Comparison of ENCODE assay signal across 8 mouse cellular contexts in the genomic region with DNA sequence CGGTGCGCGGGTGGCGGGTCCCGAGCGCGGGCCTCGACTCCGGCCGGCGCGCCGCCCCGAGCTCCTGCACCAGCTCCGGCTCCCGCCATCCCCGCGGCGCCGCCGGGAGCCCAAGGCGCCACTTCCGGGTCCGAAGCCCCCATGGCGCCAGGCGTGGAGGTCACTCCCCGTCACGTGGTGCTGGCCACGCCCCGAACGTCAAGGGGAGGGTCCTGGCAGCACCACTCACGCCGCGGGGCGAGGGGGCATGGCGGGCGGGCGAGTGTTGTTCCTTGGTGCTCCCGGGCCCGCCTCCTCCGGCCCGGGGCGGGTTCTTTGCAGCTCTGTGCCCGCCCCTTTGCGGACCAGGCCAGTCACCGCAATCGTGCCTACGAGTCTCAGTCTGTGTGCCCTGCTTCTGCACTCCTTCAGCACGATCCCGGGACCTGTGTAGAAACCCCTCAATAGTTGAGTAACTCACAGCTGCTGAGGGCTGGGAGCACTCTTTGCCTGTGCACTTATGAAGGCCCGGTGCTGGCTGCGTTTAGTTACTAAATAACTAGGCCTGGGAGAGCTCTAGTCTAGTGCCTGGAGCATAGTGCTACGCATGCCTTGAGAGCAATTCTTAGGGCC. TPM values are rescaled to one million over a fixed set of nuclear protein-coding genes. Genes with fewer than 3 reads are reported as not detected.
A peak's percentile ranks its signal among the peaks of the same experiment; 100 is the strongest.
DNase-seq lines count a peak whose midpoint lies in the region; ATAC-seq and TF ChIP-seq lines count a peak whose summit lies in the region.

Gene Mtch1, minus strand, starts transcription at position 290 of the 612 bp plus-strand sequence.

- no peaks in the 10 kb centered on the region for H3K27me3 ChIP-seq in forebrain, embryonic 10.5 days (ENCODE audit: poor library complexity, severe bottlenecking)
- no peaks in the 10 kb centered on the region for H3K27me3 ChIP-seq in heart, embryonic 15.5 days
- H3K27me3 ChIP-seq in liver, embryonic 14.5 days (ENCODE audit: control insufficient read depth, insufficient read depth, low read length) = no peaks in the 10 kb centered on the region
- H3K27me3 ChIP-seq in neural tube, embryonic 11.5 days (ENCODE audit: control insufficient read depth, insufficient read depth, low read length) = no peaks in the 10 kb centered on the region
- no peaks in the 10 kb centered on the region for H3K27me3 ChIP-seq in stomach, postnatal 0 days (ENCODE audit: control insufficient read depth, insufficient read depth, low read length)

- WGBS in forebrain, embryonic 10.5 days = under 1% methylated on average over 53 of the region's 53 CpGs
- under 1% methylated on average over 40 of the region's 53 CpGs for WGBS in heart, embryonic 15.5 days
- 1% methylated on average over 53 of the region's 53 CpGs for WGBS in liver, embryonic 14.5 days (ENCODE audit: insufficient replicate concordance)
- WGBS in neural tube, embryonic 11.5 days = under 1% methylated on average over 39 of the region's 53 CpGs
- WGBS in stomach, postnatal 0 days = 2% methylated on average over 40 of the region's 53 CpGs

- peak within 1 kb of the TSS; percentile 96 for H3K27ac ChIP-seq in forebrain, embryonic 10.5 days
- peak within 1 kb of the TSS; percentile 91 for H3K27ac ChIP-seq in heart, embryonic 15.5 days
- H3K27ac ChIP-seq in liver, embryonic 14.5 days = peak within 1 kb of the TSS; percentile 45
- H3K27ac ChIP-seq in neural tube, embryonic 11.5 days (ENCODE audit: low read depth, low read length) = peak within 1 kb of the TSS; percentile 79
- H3K27ac ChIP-seq in stomach, postnatal 0 days (replicated peaks) = peak within 1 kb of the TSS; percentile 95

- DNase-seq in c-Kit-negative CD71-positive TER-119-positive erythroid progenitor cells, embryonic 14.5 days (ENCODE audit: low read depth, low spot score) = peak; percentile 91
- DNase-seq in forebrain, embryonic 10.5 days (ENCODE audit: extremely low spot score, low spot score) = peak; percentile 98
- DNase-seq in kidney, postnatal 25 days = peak; percentile 99
- peak; percentile 95 to 96 (median 95) for DNase-seq in liver, embryonic 14.5 days (ENCODE audit: low read depth in 3 of 3, low spot score in 3 of 3)
- DNase-seq in neural tube, embryonic 11.5 days (ENCODE audit: low spot score) = peak; percentile 100
- peak; percentile 100 for DNase-seq in stomach, postnatal 0 days (ENCODE audit: low spot score)

- H3K36me3 ChIP-seq in forebrain, embryonic 10.5 days (replicated peaks) = peaks cover 27% of the 10 kb centered on the region
- no peaks in the 10 kb centered on the region; the same call in 1 of the 2 replicates for H3K36me3 ChIP-seq in heart, embryonic 15.5 days
- H3K36me3 ChIP-seq in liver, embryonic 14.5 days (replicated peaks; ENCODE audit: control insufficient read depth, insufficient read depth, low read depth) = no peaks in the 10 kb centered on the region
- no peaks in the 10 kb centered on the region for H3K36me3 ChIP-seq in neural tube, embryonic 11.5 days (ENCODE audit: control insufficient read depth, insufficient read depth, low read length)
- H3K36me3 ChIP-seq in stomach, postnatal 0 days (ENCODE audit: control insufficient read depth, insufficient read depth, low read length) = no peaks in the 10 kb centered on the region

- peak within 1 kb of the TSS; percentile 90 for H3K9ac ChIP-seq in heart, embryonic 15.5 days
- H3K9ac ChIP-seq in liver, embryonic 14.5 days (replicated peaks) = peak within 1 kb of the TSS; percentile 79
- peak within 1 kb of the TSS; percentile 75 for H3K9ac ChIP-seq in neural tube, embryonic 11.5 days (ENCODE audit: low read length)
- peak within 1 kb of the TSS; percentile 93 for H3K9ac ChIP-seq in stomach, postnatal 0 days (ENCODE audit: low read length)

- peak within 1 kb of the TSS; percentile 81 for H3K4me2 ChIP-seq in heart, embryonic 15.5 days
- peak within 1 kb of the TSS; percentile 95 for H3K4me2 ChIP-seq in liver, embryonic 14.5 days (ENCODE audit: low read depth)
- peak within 1 kb of the TSS; percentile 80 for H3K4me2 ChIP-seq in neural tube, embryonic 11.5 days (ENCODE audit: low read depth)
- H3K4me2 ChIP-seq in stomach, postnatal 0 days (replicated peaks; ENCODE audit: low read depth) = peak within 1 kb of the TSS; percentile 68

- ATAC-seq in CD4-positive, CD25-positive, alpha-beta regulatory T cell, adult 4 months = peak; percentile 93
- peak; percentile 97 for ATAC-seq in heart, embryonic 15.5 days (replicated peaks; ENCODE audit: insufficient number of reproducible peaks, insufficient read depth, low FRiP score, low read depth)
- peak; percentile 98 for ATAC-seq in liver, embryonic 14.5 days (ENCODE audit: insufficient read depth)
- peak; percentile 93 for ATAC-seq in neural tube, embryonic 11.5 days (ENCODE audit: insufficient read depth, low FRiP score, low TSS enrichment)
- ATAC-seq in stomach, postnatal 0 days (ENCODE audit: low FRiP score, low TSS enrichment) = peak; percentile 97

- peaks cover 36% of the 10 kb centered on the region for H3K4me1 ChIP-seq in forebrain, embryonic 10.5 days
- H3K4me1 ChIP-seq in heart, embryonic 15.5 days (replicated peaks) = peaks cover 24% of the 10 kb centered on the region
- H3K4me1 ChIP-seq in liver, embryonic 14.5 days (replicated peaks; ENCODE audit: control insufficient read depth in 2 of 2, insufficient read depth in 2 of 2, low read length in 1 of 2) = peaks cover 13 to 20% of the 10 kb centered on the region in 2 experiments
- H3K4me1 ChIP-seq in neural tube, embryonic 11.5 days (ENCODE audit: control insufficient read depth, insufficient read depth, low read length) = peaks cover 8% of the 10 kb centered on the region
- no peaks in the 10 kb centered on the region; the same call in 1 of the 2 replicates for H3K4me1 ChIP-seq in stomach, postnatal 0 days (replicated peaks; ENCODE audit: control insufficient read depth, insufficient read depth)

- peak within 1 kb of the TSS; percentile 96 for H3K4me3 ChIP-seq in forebrain, embryonic 10.5 days
- H3K4me3 ChIP-seq in heart, embryonic 15.5 days = peak within 1 kb of the TSS; percentile 92
- peak within 1 kb of the TSS; percentile 71 to 100 for H3K4me3 ChIP-seq in liver, embryonic 14.5 days (ENCODE audit: insufficient read depth in 1 of 2, low read depth in 2 of 2, low read length in 2 of 2)
- peak within 1 kb of the TSS; percentile 76 for H3K4me3 ChIP-seq in neural tube, embryonic 11.5 days (ENCODE audit: low read depth, low read length)
- peak within 1 kb of the TSS; percentile 93 for H3K4me3 ChIP-seq in stomach, postnatal 0 days (ENCODE audit: low read depth, low read length)

- no peaks in the 10 kb centered on the region for H3K9me3 ChIP-seq in forebrain, embryonic 10.5 days
- H3K9me3 ChIP-seq in heart, embryonic 15.5 days (replicated peaks) = no peaks in the 10 kb centered on the region
- no peaks in the 10 kb centered on the region for H3K9me3 ChIP-seq in liver, embryonic 14.5 days (ENCODE audit: control insufficient read depth, low read length)
- H3K9me3 ChIP-seq in neural tube, embryonic 11.5 days (ENCODE audit: control insufficient read depth, low read length) = no peaks in the 10 kb centered on the region
- no peaks in the 10 kb centered on the region for H3K9me3 ChIP-seq in stomach, postnatal 0 days (ENCODE audit: control insufficient read depth, low read length)

- TF ChIP-seq EP300 in liver, embryonic 14.5 days (IDR thresholded peaks at IDR 0.05; ENCODE audit: low read depth) = no peak
- no peak for TF ChIP-seq EP300 in stomach, postnatal 0 days (optimal IDR thresholded peaks at IDR 0.05)

- no peak for TF ChIP-seq CTCF in liver, embryonic 14.5 days (IDR thresholded peaks at IDR 0.05; ENCODE audit: low read depth)
- peak; percentile 14; the same call in 1 of the 2 replicates for TF ChIP-seq CTCF in stomach, postnatal 0 days (IDR thresholded peaks at IDR 0.05; ENCODE audit: low read depth)

RNA-seq across cellular contexts. Expression of gene Mtch1, which starts in this region (rescaled TPM):
- 10 to 100 TPM; 11.0 to 13.9 TPM for polyA plus RNA-seq in CD4-positive, CD25-positive, alpha-beta regulatory T cell, adult 4 months (2017; shearing (Covaris generic))
- 255 and 270 TPM in 2 replicates for polyA plus RNA-seq in forebrain, embryonic 10.5 days (2016; fragmentation: Nextera tagmentation; extraction: Ambion mirVana)
- 224 and 299 TPM in 2 replicates for polyA plus RNA-seq in heart, embryonic 15.5 days (2015; fragmentation: Nextera tagmentation; extraction: Ambion mirVana)
- 61.1 and 69.0 TPM in 2 replicates for polyA plus RNA-seq in liver, embryonic 14.5 days (2012; rRNA removed)
- polyA plus RNA-seq in liver, embryonic 14.5 days (2014; fragmentation: Nextera tagmentation; extraction: Ambion mirVana) = 54.3 and 64.3 TPM in 2 replicates
- 402 and 441 TPM in 2 replicates for polyA plus RNA-seq in neural tube, embryonic 11.5 days (2014; fragmentation: Nextera tagmentation; extraction: Ambion mirVana)
- polyA plus RNA-seq in stomach, postnatal 0 days (2015; fragmentation: Nextera tagmentation; extraction: Ambion mirVana) = 189 and 201 TPM in 2 replicates

Comparison
In these comparisons a context has a peak if more than half of its experiments do, and no peak if none do; other contexts are left out.
1. Peak in every context shown above with its lines: DNase-seq, ATAC-seq, H3K4me3 ChIP-seq and H3K27ac ChIP-seq.
2. H3K27ac ChIP-seq: peak in every context shown above with its lines; median percentile 96 in forebrain, embryonic 10.5 days; 95 in stomach, postnatal 0 days; 91 in heart, embryonic 15.5 days; 79 in neural tube, embryonic 11.5 days; 45 in liver, embryonic 14.5 days.